Mouse (Mus musculus): ENCODE results near the gene Lpar1. TPM values are rescaled to one million over a fixed set of nuclear protein-coding genes. Genes with fewer than 3 reads are reported as not detected.

Gene Lpar1
- polyA plus RNA-seq, 1 experiment from 2014 or later: 16.4 TPM

- Histone ChIP-seq H3K4me2 (no peak overlapping the region), H3K4me3 (no peak overlapping the region), H3K9me3 (no peaks in the 10 kb centered on the region), H3K27me3 (no peaks in the 10 kb centered on the region), H3K4me1 (replicated peaks) (no peaks in the 10 kb centered on the region), H3K27ac (no peak overlapping the region), H3K36me3 (no peaks in the 10 kb centered on the region), H3K9ac (no peak overlapping the region)
- ATAC-seq (ENCODE audit: low FRiP score): no peak
- 80% methylated on average over 13 of the region's 13 CpGs for WGBS
These were observed 140.2 kb downstream of the Lpar1 start for GRCm38 (mm10) chr4:58413188-58414185.

GRCm38 (mm10) chr4:58401973-58402501, 151.7 kb downstream of the Lpar1 start:
- no peaks in the 10 kb centered on the region for H3K27me3 ChIP-seq
- ATAC-seq (ENCODE audit: low FRiP score): no peak
- no peak overlapping the region for H3K4me2 ChIP-seq
- no peaks in the 10 kb centered on the region for H3K9me3 ChIP-seq
- H3K27ac ChIP-seq: no peak overlapping the region
- WGBS: 80% methylated on average over 4 of the region's 4 CpGs
- no peaks in the 10 kb centered on the region for H3K4me1 ChIP-seq (replicated peaks)
- H3K9ac ChIP-seq: no peak overlapping the region
- H3K4me3 ChIP-seq: no peak overlapping the region
- H3K36me3 ChIP-seq: no peaks in the 10 kb centered on the region

DNA sequence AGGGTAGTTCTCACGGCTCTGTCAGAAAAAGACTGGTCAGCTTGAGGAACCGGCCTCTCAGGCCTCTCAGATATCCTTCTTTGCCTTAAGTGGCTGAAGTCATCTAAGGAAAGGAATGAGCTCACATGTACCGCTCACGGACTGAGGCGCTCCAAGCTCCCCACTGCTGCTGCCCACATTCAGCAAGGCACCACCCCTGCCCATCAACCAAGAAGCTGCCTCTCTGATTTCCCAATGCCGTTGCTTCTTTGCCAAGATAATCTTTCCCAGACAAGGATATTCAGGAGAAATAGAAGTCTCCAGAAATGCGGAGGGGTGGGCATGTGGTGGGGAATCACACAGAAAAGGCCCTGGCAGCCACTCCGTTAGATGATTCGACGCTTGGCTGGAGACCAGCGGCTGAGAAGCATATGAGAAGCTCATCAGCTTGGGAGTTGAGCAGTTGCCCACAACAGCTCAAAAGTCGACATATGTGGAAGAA, 152.8 kb downstream of the Lpar1 start:
- no peak for ATAC-seq (ENCODE audit: low FRiP score)
- no peaks in the 10 kb centered on the region for H3K27me3 ChIP-seq
- H3K4me1 ChIP-seq (replicated peaks): no peaks in the 10 kb centered on the region
- WGBS: 90% methylated on average over 12 of the region's 12 CpGs
- no peak overlapping the region for H3K27ac ChIP-seq
- H3K36me3 ChIP-seq: no peaks in the 10 kb centered on the region
- H3K4me3 ChIP-seq: no peak overlapping the region
- H3K9ac ChIP-seq: no peak overlapping the region
- no peaks in the 10 kb centered on the region for H3K9me3 ChIP-seq
- H3K4me2 ChIP-seq: no peak overlapping the region

Small RNA genes lying within 50 kb of the gene (microRNA-seq; reads per million reads assigned to microRNA genes)
- 0.93 reads per million for gene Mir3095

Other genes with a start within 250 kb of the Lpar1 start
- not detected in 2 replicates for gene Olfr267, start 233.8 kb upstream of the Lpar1 start, polyA plus RNA-seq (2015; fragmentation: Nextera tagmentation; extraction: Ambion mirVana)